In genomic region chr9:50942711-50943110, GRCm38 (mm10) we compare ENCODE assay signal across 24 mouse cellular contexts.
DNase-seq lines count a peak whose midpoint lies in the region; ATAC-seq and TF ChIP-seq lines count a peak whose summit lies in the region.
"Had no signal": no experiment of that assay in that cellular context is flagged by ENCODE, and none has a peak within 500 bp of the region (broad histone marks: within the 10 kb centered on the region; RNA-seq: fewer than 3 reads in every experiment).

No protein-coding gene starts in this region.

- H3K9me3 ChIP-seq in forebrain, embryonic 14.5 days (replicated peaks; ENCODE audit: control insufficient read depth, low read length) = no peaks in the 10 kb centered on the region
- H3K9me3 ChIP-seq in forebrain, embryonic 15.5 days = no peaks in the 10 kb centered on the region
- H3K9me3 ChIP-seq in MEL (replicated peaks; ENCODE audit: insufficient read depth, low read length) = no peaks in the 10 kb centered on the region
- no peaks in the 10 kb centered on the region for H3K9me3 ChIP-seq in neural tube, embryonic 15.5 days (replicated peaks)
- H3K9me3 ChIP-seq: embryonic facial prominence, embryonic 13.5 days; embryonic facial prominence, embryonic 15.5 days; forebrain, embryonic 10.5 days; G1E had no signal

- no peak overlapping the region for H3K9ac ChIP-seq in forebrain, embryonic 14.5 days (ENCODE audit: low read length)
- no peak overlapping the region for H3K9ac ChIP-seq in forebrain, embryonic 15.5 days (replicated peaks)
- no peak overlapping the region for H3K9ac ChIP-seq in MEL (ENCODE audit: control insufficient read depth, low read depth, low read length, poor library complexity, severe bottlenecking)
- no peak overlapping the region for H3K9ac ChIP-seq in neural tube, embryonic 15.5 days (replicated peaks)
- H3K9ac ChIP-seq: embryonic facial prominence, embryonic 13.5 days; embryonic facial prominence, embryonic 15.5 days had no signal

- TF ChIP-seq CTCF in MEL (IDR thresholded peaks at IDR 0.05 in 2 of 3, conservative IDR thresholded peaks at IDR 0.05 in 1 of 3; ENCODE audit: control insufficient read depth in 1 of 3, insufficient read depth in 1 of 3, low read depth in 2 of 3, low read length in 3 of 3, poor library complexity in 1 of 3, severe bottlenecking in 1 of 3) = no peak
- TF ChIP-seq CTCF in brain, embryonic 14.5 days (IDR thresholded peaks at IDR 0.05; ENCODE audit: borderline replicate concordance, extremely low read depth, insufficient read depth, insufficient read length) = no peak

- H3K27me3 ChIP-seq in forebrain, embryonic 14.5 days (replicated peaks; ENCODE audit: control insufficient read depth, insufficient read depth, low read length) = no peaks in the 10 kb centered on the region
- no peaks in the 10 kb centered on the region for H3K27me3 ChIP-seq in forebrain, embryonic 15.5 days
- no peaks in the 10 kb centered on the region for H3K27me3 ChIP-seq in MEL (ENCODE audit: control insufficient read depth in 1 of 2, insufficient read depth in 2 of 2, low read length in 2 of 2)
- no peaks in the 10 kb centered on the region for H3K27me3 ChIP-seq in neural tube, embryonic 15.5 days (replicated peaks)
- H3K27me3 ChIP-seq: embryonic facial prominence, embryonic 13.5 days; embryonic facial prominence, embryonic 15.5 days; Patski had no signal

- H3K27ac ChIP-seq in forebrain, embryonic 14.5 days (ENCODE audit: low read depth, low read length) = no peak overlapping the region
- H3K27ac ChIP-seq in forebrain, embryonic 15.5 days (replicated peaks) = no peak overlapping the region
- no peak overlapping the region for H3K27ac ChIP-seq in MEL (ENCODE audit: control insufficient read depth, low read depth, low read length)
- no peak overlapping the region for H3K27ac ChIP-seq in neural tube, embryonic 15.5 days (replicated peaks)
- H3K27ac ChIP-seq: embryonic facial prominence, embryonic 13.5 days; embryonic facial prominence, embryonic 15.5 days; forebrain, embryonic 10.5 days had no signal

- WGBS in forebrain, embryonic 14.5 days = 51% methylated on average over 2 of the region's 2 CpGs
- 65% methylated on average over 2 of the region's 2 CpGs for WGBS in forebrain, embryonic 15.5 days
- WGBS in neural tube, embryonic 15.5 days = 77% methylated on average over 2 of the region's 2 CpGs

- no peaks in the 10 kb centered on the region for H3K36me3 ChIP-seq in forebrain, embryonic 14.5 days (ENCODE audit: control insufficient read depth, insufficient read depth, low read length)
- no peaks in the 10 kb centered on the region for H3K36me3 ChIP-seq in forebrain, embryonic 15.5 days
- peaks cover 0 to 31% of the 10 kb centered on the region in 2 experiments; a peak in 2 of 4 replicates for H3K36me3 ChIP-seq in MEL (ENCODE audit: control insufficient read depth in 1 of 2, insufficient read depth in 2 of 2, low read length in 2 of 2)
- H3K36me3 ChIP-seq in neural tube, embryonic 15.5 days = no peaks in the 10 kb centered on the region
- H3K36me3 ChIP-seq: embryonic facial prominence, embryonic 13.5 days; embryonic facial prominence, embryonic 15.5 days had no signal

- no peaks in the 10 kb centered on the region for H3K4me1 ChIP-seq in forebrain, embryonic 14.5 days (ENCODE audit: control insufficient read depth, insufficient read depth, low read length)
- no peaks in the 10 kb centered on the region for H3K4me1 ChIP-seq in forebrain, embryonic 15.5 days
- H3K4me1 ChIP-seq in MEL (ENCODE audit: control insufficient read depth in 1 of 2, insufficient read depth in 2 of 2, low read length in 2 of 2) = peaks cover 17 to 43% of the 10 kb centered on the region in 2 experiments
- no peaks in the 10 kb centered on the region for H3K4me1 ChIP-seq in neural tube, embryonic 15.5 days
- H3K4me1 ChIP-seq: embryonic facial prominence, embryonic 13.5 days; embryonic facial prominence, embryonic 15.5 days had no signal

- no peak for TF ChIP-seq POLR2A in MEL (IDR thresholded peaks at IDR 0.05; ENCODE audit: control insufficient read depth in 1 of 2, insufficient read depth in 1 of 2, low read depth in 1 of 2, low read length in 2 of 2, poor library complexity in 1 of 2)
- TF ChIP-seq POLR2A in brain, embryonic 14.5 days (IDR thresholded peaks at IDR 0.05; ENCODE audit: borderline replicate concordance, extremely low read depth, insufficient read depth, insufficient read length, poor library complexity, severe bottlenecking) = no peak

- peak; percentile 23 for DNase-seq in forebrain, embryonic 14.5 days (ENCODE audit: low spot score)
- DNase-seq in MEL (ENCODE audit: low read depth, low spot score) = no peak
- peak; percentile 29 for DNase-seq in brain, embryonic 14.5 days (ENCODE audit: low read depth)
- no peak for DNase-seq in gastrocnemius, postnatal 4 days (ENCODE audit: low spot score in 2 of 2)
- DNase-seq: adrenal gland, adult 8-10 months; adrenal gland, postnatal 14 days; adrenal gland, postnatal 36 days; cerebellum, adult 11 months; cerebellum, adult 18-20 months; cerebellum, adult 8-10 months; cerebellum, adult 9-11 months; cerebellum, postnatal 14 days; cerebellum, postnatal 36 days; embryo, embryonic 11 days had no signal

- ATAC-seq in forebrain, embryonic 14.5 days = no peak
- ATAC-seq in forebrain, embryonic 15.5 days (replicated peaks) = no peak
- no peak for ATAC-seq in neural tube, embryonic 15.5 days (ENCODE audit: low FRiP score)
- ATAC-seq: activated CD4-positive, CD25-positive, alpha-beta regulatory T cell, adult 4 months; forebrain, embryonic 16.5 days; Patski had no signal

- TF ChIP-seq EP300 in MEL (IDR thresholded peaks at IDR 0.05; ENCODE audit: low read depth in 1 of 2, low read length in 2 of 2) = no peak

- H3K4me2 ChIP-seq in forebrain, embryonic 14.5 days (ENCODE audit: low read length) = no peak overlapping the region
- no peak overlapping the region for H3K4me2 ChIP-seq in forebrain, embryonic 15.5 days (replicated peaks)
- H3K4me2 ChIP-seq in neural tube, embryonic 15.5 days = no peak overlapping the region
- H3K4me2 ChIP-seq: embryonic facial prominence, embryonic 13.5 days; embryonic facial prominence, embryonic 15.5 days had no signal

- H3K4me3 ChIP-seq in forebrain, embryonic 14.5 days (ENCODE audit: low read depth, low read length) = no peak overlapping the region
- no peak overlapping the region for H3K4me3 ChIP-seq in forebrain, embryonic 15.5 days
- no peak overlapping the region for H3K4me3 ChIP-seq in MEL (ENCODE audit: control insufficient read depth in 1 of 2, insufficient read depth in 1 of 2, low read depth in 2 of 2, low read length in 2 of 2)
- H3K4me3 ChIP-seq in neural tube, embryonic 15.5 days (replicated peaks) = no peak overlapping the region
- H3K4me3 ChIP-seq: embryonic facial prominence, embryonic 13.5 days; embryonic facial prominence, embryonic 15.5 days; erythroblast, embryonic 14.5 days; forebrain, embryonic 10.5 days had no signal

- TF ChIP-seq RAD21 in MEL (IDR thresholded peaks at IDR 0.05; ENCODE audit: low read depth, low read length) = no peak

- peaks cover 5% of the 10 kb centered on the region; the same call in 1 of the 2 replicates for H3K79me2 ChIP-seq in MEL (ENCODE audit: control insufficient read depth, insufficient read depth, low read length, poor library complexity)

TF ChIP-seq in MEL, 35 proteins besides CTCF, POLR2A, EP300 and RAD21:
- TF ChIP-seq USF1 (IDR thresholded peaks at IDR 0.05; ENCODE audit: low read depth, low read length) = no peak
- no peak for TF ChIP-seq MYB (IDR thresholded peaks at IDR 0.05; ENCODE audit: low read depth, low read length)
- TF ChIP-seq TAL1 (IDR thresholded peaks at IDR 0.05; ENCODE audit: low read length) = no peak
- peak; percentile 64; the same call in 1 of the 2 replicates for TF ChIP-seq ZNF384 (IDR thresholded peaks at IDR 0.05; ENCODE audit: low read depth, low read length)
- TF ChIP-seq MAFK (IDR thresholded peaks at IDR 0.05; ENCODE audit: borderline replicate concordance, low read depth, low read length) = no peak
- no peak for TF ChIP-seq MAX (IDR thresholded peaks at IDR 0.05; ENCODE audit: low read length)
- TF ChIP-seq UBTF (IDR thresholded peaks at IDR 0.05; ENCODE audit: borderline replicate concordance, insufficient read depth, low read depth, low read length) = no peak

Comparison
In these comparisons a context has a peak if more than half of its experiments do, and no peak if none do; other contexts are left out.
1. DNase-seq: peak in forebrain, embryonic 14.5 days (single experiment) and brain, embryonic 14.5 days (single experiment); none in MEL (single experiment) and gastrocnemius, postnatal 4 days (0 of 2).